Mouse (Mus musculus) cerebellum, adult 9-11 months (tissue): Measurements from ENCODE around the gene Stx1b.
A peak's percentile ranks its signal among the peaks of the same experiment; 100 is the strongest.

ENCODE experiments used
- DNase-seq: peaks from one replicate; pipeline ENCODE4 v3.0.0; 2022

The Stx1b gene

DNA sequence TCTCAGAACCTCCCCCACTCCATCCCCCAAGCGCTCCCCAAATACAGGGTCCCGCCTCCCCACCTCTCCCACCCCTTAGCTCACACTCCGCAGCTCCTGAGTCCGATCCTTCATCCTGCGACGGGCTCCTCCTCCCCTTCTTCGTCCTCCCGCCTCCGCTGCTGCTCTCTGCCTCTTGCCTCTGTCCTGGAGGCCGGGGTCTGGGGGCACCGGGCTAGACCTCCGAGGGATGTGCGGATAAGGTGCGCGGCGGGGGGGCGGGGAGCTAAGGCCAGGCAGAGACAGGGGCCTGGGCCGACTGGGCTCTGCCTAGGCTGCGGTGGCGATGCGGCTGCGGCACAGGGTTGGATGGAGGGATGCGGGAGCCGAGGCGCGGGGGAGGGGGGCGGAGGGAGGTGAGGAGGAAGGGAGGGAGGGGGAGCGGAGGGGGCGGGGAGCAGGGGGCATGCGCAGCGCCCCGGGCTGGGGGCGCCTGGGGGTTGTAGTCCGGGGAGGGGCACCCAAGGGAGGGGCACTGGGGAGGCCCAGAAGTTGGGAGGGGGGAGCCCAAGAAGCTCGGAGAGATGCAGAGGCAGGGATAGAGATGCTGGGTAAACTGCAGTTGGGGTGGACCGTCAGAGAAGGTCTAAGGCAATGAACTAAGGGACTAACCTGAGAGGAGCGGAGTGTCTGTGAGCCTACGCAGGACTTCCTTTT lies at the start of gene Stx1b, which contains the start of gene Stx4a:
Gene Stx1b, minus strand, starts transcription at position 374 of the 696 bp plus-strand sequence.
Gene Stx4a, plus strand, starts transcription at position 119 of the 696 bp plus-strand sequence.
- DNase-seq: peak; percentile 87

DNA sequence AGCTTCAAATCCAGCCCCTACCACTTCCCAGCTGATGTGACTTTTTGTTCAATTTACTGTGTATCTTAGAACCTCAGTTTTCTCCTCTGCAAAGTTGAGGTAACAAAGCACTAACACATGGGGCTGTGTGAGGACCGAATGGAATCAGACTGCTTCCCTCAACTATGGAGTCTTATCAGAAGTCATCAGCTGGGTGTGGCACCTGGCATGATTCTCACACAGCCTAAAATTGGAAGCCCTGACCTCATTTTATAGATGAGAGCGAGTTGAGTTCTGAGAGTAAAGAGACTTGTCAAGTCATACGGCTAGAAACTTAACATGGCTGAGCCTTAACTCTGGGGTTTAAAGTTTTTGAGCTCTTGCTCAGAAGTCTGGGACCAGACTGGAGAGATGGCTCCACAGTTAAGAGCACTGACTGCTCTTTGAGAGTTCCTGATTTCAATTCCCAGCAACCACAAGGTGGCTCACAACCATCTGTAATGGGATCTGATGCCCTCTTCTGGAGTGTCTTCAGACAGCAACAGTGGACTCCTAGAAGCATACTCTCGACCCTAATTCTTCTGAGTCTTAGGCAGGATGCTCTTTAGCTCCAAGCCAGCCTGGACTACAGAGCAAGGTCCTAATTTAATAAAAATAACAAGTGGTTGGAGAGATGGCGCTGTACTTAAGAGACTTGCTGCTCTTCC lies 45.9 kb upstream of the Stx1b start:
- no peak for DNase-seq

DNA sequence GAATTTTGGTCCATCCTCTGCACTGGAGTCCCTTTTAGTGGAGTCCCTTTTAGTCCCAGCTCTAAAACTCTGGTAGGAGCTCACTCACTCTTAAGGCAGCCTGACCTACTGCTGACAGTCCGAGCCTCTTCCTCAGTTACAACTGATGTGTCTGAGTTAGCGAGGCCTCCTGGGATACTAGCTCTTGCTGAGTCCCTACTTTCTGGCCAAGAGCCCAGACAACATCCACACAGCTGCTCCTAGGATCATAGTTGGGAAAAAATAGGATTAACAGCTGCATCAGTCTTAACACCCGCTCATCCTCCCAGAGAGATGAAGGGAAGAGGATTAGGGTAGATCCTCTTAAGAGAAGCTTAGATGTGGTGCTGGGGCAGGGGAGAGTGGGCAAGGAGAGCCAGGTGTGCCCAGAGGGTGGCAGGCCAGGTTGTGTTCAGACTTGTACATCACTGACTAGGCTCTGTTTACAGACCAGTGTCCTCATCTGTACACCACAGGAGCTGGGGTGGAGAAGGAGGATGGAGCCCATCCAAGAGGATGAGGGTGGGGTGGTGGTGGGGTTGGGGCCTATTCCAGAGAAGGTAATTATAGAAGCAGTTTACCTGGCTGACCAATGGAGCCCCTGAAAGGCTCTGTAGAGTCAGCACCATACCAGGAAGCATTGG lies 44.9 kb upstream of the Stx1b start:
- no peak for DNase-seq

DNA sequence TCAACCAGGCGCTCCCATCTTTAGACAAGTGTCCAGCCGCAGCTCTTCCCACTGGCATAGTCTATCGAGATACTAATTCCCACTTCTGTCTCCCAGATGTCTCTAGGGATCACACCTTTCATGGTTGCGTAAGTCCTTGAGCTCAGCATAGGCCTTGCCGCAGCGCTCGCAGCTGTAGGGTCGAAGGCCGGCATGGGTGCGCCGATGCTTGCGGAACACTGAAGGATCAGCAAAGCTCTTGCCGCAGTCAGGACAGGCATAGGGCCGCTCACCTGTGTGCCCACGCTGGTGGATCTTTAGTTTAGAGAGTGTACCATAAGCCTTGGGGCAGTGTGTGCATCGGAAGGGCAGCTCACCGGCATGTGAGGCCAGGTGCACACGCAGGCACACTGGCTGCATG lies 43.3 kb upstream of the Stx1b start:
- DNase-seq: no peak

GRCm38 (mm10) chr7:127866434-127866833 lies 42.1 kb upstream of the Stx1b start:
- DNase-seq: no peak

DNA sequence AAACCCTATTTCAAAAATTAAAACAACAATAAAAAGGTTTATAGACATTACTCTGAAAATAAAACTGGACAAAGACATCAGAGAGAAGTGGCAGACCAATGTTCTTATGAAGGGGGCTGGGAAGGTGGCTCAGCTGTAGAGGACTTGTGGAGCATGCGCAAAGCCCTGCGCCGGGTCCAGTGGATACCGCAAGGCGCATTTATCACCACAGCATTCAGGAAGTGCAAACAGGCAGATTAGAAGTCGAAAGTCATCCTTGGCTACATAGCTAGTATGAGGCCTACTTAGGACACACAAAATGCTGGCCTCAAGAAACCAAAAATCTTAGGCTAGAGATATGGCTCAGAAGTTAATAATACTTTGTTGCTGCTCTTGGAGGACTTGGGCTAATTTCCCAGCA lies 33.9 kb upstream of the Stx1b start:
- DNase-seq: no peak

DNA sequence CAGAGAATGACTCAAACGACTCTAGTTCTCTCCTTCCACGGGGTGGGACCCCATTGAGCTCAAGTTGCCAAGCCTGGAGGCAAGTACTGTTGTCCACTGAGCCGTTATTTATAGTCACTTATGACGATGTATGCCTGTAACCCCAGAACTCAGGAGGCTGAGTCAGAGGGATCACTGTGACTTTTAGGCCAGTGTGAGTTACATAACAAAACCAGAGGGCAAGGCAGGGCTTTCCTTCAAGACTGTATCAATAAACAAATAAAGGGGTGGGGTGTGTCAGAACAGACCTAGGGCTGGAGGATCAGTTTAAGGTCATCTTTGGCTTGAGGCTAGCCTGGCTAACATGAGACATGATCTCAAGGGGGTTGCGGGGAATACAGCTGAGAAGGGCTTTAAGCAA lies 26.6 kb upstream of the Stx1b start:
- DNase-seq: no peak

DNA sequence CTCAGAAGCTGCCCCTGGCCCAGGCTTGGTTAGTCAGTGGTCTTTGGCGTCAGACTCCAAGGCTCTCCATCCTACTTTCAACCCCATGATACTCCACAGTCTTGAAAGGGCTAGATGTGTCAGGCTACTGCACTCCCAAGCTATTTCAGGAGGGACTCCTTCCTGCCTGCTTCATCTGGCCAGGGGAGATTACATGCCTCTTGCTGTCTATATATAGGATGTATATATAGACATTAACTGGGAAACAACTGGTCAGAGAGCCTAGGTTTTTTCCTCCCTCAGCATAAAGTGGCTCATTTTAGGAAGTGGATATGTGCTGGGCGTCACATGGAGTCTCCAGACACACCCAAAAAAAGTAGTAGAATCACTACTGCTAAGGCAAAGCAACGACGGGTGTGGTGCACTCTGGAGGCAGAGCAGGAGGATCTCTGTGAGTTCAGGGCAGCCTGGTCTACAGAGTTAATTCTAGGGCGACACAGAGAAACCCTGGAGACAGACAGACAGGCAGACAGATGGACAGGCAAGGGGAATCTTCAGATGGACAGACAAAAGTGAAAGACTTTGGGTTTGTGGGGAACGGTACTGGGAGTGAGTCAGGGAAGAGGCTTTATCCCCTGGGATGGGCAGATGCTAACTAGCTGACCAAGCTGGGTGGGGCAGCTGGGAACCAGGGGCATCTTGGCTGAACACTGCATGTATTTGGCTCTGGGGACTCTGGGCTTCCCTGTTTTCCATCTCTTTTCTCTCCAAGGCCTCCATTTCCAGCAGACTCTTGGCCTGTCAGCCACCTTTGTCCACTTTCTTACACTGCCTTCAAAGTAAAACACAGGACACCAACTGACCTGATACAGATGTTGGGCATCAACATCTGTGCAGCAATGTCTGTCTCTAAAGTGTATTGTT lies 25.9 kb upstream of the Stx1b start:
- no peak for DNase-seq

DNA sequence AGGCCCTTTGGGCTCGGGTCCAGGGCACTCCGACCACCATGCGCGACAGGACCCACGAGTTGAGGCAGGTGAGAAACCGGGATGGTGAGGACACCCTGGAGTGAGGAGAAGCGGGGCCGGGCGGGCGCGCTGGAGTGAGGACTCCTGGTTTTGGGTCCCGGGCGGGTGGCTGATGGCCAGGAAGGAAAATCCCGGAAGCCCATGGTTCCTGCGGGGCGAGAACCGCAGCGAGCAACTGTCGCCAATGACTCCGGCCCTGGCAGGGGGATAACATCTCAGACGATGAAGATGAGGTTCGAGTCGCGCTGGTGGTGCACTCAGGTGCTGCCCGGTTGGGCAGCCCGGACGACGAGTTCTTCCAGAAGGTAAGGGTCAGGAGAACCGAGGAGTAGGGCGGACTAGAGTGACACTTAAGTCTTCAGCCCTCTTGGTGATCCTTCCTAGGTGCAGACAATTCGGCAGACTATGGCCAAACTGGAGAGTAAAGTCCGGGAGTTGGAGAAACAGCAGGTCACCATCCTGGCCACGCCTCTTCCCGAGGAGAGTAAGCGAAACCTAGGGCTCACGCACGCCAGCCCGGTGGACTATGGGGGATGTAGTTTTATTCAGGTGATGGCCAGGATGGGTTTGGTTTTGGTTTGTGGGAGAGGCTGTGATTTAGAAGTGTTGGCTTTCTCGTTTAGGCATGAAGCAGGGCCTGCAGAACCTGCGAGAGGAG lies 17.8 kb upstream of the Stx1b start:
- DNase-seq: peak; percentile 89

GRCm38 (mm10) chr7:127841340-127842000 lies 17.1 kb upstream of the Stx1b start:
- peak; percentile 97 for DNase-seq

- DNase-seq: peak; percentile 88
Observed at GRCm38 (mm10) chr7:127840886-127841285, 16.5 kb upstream of the Stx1b start.

DNA sequence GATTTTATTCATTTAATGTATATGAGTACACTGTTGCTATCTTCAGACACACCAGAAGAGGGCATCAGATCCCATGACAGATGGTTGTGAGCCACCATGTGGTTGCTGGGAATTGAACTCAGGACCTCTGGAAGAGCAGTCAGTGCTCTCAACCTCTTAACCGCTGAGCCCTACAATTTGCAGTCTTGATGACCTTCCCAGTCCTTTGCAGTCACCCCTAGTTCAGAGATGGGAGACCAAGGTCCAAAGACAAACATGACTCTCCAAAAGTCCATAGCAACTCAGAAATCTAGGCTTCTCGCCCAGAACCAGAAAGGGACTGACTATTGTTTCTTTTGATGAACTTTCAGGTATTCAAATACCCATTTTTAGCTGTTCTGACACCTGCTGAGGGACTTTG lies 15.7 kb upstream of the Stx1b start:
- peak; percentile 47 for DNase-seq

DNA sequence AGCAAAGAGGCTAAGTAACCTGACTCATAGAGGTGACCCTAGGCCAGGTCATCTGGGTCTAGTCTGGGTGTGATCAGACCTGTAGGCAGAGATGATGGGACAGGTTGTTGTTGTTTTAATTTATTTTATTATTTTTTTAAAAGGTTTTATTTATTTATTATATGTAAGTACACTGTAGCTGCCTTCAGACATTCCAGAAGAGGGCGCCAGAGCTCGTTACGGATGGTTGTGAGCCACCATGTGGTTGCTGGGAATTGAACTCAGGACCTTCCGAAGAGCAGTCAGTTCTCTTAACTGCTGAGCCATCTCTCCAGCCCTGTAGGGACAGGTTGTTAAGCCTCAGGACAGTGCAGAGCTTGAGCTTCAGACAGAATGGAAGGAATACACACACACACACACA lies 13.5 kb upstream of the Stx1b start:
- peak; percentile 43 for DNase-seq

- peak; percentile 72 for DNase-seq
Observed at GRCm38 (mm10) chr7:127837473-127837872, 13.1 kb upstream of the Stx1b start.

GRCm38 (mm10) chr7:127835550-127835949 lies 11.2 kb upstream of the Stx1b start:
- peak; percentile 13 for DNase-seq

DNA sequence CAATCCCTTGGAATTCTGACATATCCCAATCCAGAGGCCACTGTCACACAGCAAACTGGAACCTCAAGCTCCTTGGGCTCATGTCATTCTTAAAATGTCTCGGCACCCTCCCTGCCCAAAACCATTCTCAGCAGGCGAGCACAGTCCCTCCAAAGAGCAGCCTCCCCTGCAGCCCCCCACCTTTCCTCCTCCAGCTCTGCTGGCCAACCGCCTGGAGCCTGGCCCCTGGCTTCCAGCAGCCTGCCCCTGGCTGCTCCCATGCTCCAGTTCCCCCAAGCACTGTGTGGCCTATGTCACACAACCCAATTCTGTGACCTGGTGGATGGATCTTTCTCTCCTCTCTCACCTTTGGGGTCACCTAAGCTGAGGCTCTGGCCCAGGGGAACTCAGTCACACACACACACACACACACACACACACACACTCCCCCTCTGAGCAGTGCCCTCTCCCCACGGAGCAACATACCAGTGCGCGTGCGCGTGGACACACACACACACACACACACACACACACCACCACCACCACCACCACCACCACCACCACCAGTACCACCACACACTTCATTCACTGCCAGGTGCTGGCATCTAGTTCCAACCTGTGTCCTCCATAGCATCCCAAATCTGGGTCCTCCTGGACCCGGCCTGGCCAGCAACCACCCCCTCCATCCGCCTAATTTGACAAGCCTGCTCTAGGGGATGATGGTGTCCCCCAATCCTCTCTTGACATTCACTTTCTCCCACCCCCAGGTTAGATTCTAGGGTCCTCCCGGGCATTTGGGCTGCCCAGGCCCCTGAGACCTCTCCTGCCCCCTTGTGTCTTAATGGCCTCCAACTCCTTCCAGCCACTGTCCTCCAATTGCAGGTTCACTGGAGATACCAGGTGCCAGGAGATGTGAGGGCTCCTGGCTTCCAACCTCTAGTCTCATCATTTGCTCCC lies 845 bp downstream of the Stx1b start:
- peak; percentile 79 for DNase-seq

DNA sequence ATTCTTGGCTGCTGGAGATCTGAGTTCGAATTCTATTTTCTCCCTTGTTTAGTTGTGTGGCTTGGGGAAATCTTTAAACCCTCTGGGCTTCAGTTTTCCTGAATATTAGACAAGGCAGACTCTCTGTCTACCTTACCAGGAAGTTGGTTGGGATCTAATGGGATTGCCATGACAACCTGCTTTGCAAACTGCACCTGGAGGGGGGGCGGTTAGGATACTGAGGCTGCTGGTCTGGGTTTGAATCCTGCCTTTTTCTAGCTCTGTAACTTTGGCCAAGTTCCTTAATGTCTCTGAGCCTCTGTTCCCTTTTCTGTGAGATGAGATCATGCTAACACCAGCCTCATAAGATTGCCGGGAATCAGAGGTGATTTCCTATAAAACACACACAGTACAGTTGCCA lies 1.9 kb downstream of the Stx1b start:
- DNase-seq: no peak

DNA sequence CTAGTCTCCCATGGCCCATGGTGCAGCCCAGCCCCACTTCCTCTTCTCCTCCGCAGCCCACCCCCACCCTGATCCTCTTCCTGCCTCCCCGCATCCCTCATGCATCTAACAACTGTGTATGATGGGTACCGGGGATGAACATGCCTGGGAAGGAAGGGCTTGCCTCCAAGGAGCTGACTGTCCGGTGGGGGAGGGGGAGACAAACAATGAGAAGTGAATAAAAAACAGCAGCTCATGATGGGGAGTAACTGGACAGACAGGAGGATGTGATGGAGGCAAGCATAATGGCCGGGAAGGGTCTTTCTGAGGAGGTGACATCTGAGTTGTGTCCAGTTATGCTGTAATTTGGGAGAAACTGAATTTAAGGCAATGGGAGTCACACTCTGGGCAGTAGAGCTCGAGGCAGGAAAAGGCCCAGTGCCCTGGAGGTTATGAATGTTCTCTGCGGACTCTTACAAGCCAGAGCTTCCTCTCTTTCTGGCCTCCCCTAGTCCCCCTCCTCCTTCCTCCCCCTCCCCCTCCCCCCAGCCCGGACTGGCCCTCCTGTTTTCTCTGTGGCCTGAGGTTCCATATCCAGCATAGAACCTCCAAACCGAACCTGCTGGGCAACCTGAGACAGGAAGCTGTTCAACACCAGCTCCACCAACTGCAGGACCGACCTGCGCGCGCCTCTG lies 3.4 kb downstream of the Stx1b start:
- DNase-seq: peak; percentile 54

GRCm38 (mm10) chr7:127817776-127818175 lies 6.6 kb downstream of the Stx1b start:
- peak; percentile 46 for DNase-seq

DNA sequence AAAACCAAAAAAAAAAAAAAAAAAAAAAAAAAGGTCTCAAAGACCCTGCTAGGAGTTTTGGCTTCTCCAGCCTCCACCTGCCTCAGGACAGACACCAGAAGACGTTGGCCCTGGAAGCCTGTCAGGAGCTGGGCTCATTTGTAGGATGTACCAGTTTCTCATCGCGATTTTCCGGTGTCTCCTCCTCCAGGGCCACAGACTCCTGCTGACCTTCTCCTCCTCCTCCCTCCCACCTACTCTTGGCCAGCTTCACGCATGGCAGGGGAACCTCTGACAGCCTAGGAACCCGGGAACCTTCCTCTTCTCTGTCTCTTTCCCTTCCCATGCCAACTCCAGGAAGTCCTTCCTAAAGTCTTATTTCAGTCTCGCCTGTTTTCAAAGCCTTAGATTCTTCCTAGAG lies 7.3 kb downstream of the Stx1b start:
- DNase-seq: peak; percentile 59
